Mouse (Mus musculus) frontal cortex, adult (tissue): Measurements from ENCODE around the gene Olfr338.
"Not testable (repeated sequence)": the region's sequence is repeated elsewhere in the genome, so short reads cannot be mapped to it uniquely, and the experiment has no call there.

Experiments
- ATAC-seq: cut with Nextera tagmentation; 2 replicates; pipeline ENCODE4 v1.9.2; 2017; ENCODE audit warnings: mild to moderate bottlenecking, moderate library complexity, mixed read lengths; ENCODE audit not compliant: low TSS enrichment

Olfr338 gene

GRCm38 (mm10) chr2:36373219-36373618 is at the start of gene Olfr338:
Olfr338 (plus strand) TSS chr2:36373519.
- ATAC-seq, result no peak

GRCm38 (mm10) chr2:36415174-36415573 is 41.9 kb downstream of the Olfr338 start:
- ATAC-seq, result not testable (repeated sequence)

- not testable (repeated sequence) for ATAC-seq
These were observed 42.3 kb downstream of the Olfr338 start for GRCm38 (mm10) chr2:36415591-36415990.

GRCm38 (mm10) chr2:36418647-36419046 is 45.3 kb downstream of the Olfr338 start, which contains the start of gene Olfr339:
Olfr339 (plus strand) TSS chr2:36418947.
- ATAC-seq, result no peak
